Mouse (Mus musculus) embryonic facial prominence, embryonic 12.5 days (tissue): Measurements from ENCODE around the gene Sphkap. TPM values are rescaled to one million over a fixed set of nuclear protein-coding genes. Genes with fewer than 3 reads are reported as not detected.
A peak's percentile ranks its signal among the peaks of the same experiment; 100 is the strongest.

Experiments
- ATAC-seq: fragments of 200-750 bp; cut with Nextera tagmentation; 2 replicates; pipeline ENCODE4 v1.8.0; 2017; ENCODE audit not compliant: insufficient number of reproducible peaks, insufficient read depth, low FRiP score, low TSS enrichment
- H3K27ac ChIP-seq: fragments of 300-500 bp; sonication (generic); 2 replicates; pipeline ENCODE4 v1.5.1; 2016; ENCODE audit warnings: mild to moderate bottlenecking
- H3K27me3 ChIP-seq: fragments of 300-500 bp; sonication (generic); 2 replicates; pipeline ENCODE4 v1.6.1; 2016; ENCODE audit warnings: mild to moderate bottlenecking, moderate library complexity
- H3K36me3 ChIP-seq: fragments of 300-500 bp; sonication (generic); 2 replicates; pipeline ENCODE4 v1.6.1; 2016; ENCODE audit warnings: mild to moderate bottlenecking
- H3K4me1 ChIP-seq: fragments of 300-500 bp; sonication (generic); 2 replicates; pipeline ENCODE4 v1.6.1; 2016
- H3K4me2 ChIP-seq: fragments of 300-500 bp; sonication (generic); replicated peaks from 2 replicates; pipeline ENCODE4 v1.6.1; 2016; ENCODE audit warnings: mild to moderate bottlenecking, moderate library complexity
- H3K4me3 ChIP-seq: fragments of 300-500 bp; sonication (generic); 2 replicates; pipeline ENCODE4 v1.5.1; 2016; ENCODE audit warnings: mild to moderate bottlenecking
- H3K9ac ChIP-seq: fragments of 300-500 bp; sonication (generic); 2 replicates; pipeline ENCODE4 v1.6.1; 2016; ENCODE audit warnings: mild to moderate bottlenecking, moderate library complexity
- H3K9me3 ChIP-seq: fragments of 300-500 bp; sonication (generic); 2 replicates; pipeline ENCODE4 v1.6.1; 2016; ENCODE audit warnings: mild to moderate bottlenecking, moderate library complexity
- WGBS: fragments of 180-500 bp; shearing (Covaris S2); methylation state at CpG from one replicate; pipeline ENCODE4 v1.1.7; 2016; 5-methylcytosine and 5-hydroxymethylcytosine counted together
- polyA plus RNA-seq: library from polyadenylated mRNA; unstranded; fragments of >200 nt; fragmentation: Nextera tagmentation; extraction: Ambion mirVana; gene quantifications from 2 replicates; pipeline ENCODE4 v1.2.1, GENCODE M21; 2016

Gene Sphkap
- 1.1 and 1.3 TPM in 2 replicates for polyA plus RNA-seq

DNA sequence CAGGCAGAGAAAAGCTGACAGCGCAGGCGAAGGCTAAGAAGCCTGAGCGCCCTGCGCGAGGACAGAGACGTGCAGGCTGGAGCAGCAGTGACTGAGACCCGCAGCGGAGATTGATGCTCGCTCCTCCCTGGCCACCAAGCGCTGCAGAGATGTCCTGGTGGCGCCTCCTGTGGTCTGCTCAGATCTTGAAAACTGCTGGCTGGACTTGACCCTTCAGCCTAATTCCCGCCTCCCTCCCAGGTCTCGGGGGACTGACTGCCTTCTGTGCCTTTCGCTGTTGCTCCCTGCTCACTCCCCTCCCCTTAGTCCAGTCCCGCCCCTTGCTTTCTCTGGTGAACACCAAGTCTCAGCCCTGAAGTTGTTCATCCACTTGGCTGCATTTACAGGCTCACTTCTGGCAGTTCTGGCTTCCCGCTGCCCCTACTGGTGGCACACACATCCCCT is at the start of gene Sphkap:
Gene Sphkap, minus strand, starts transcription at position 180 of the 444 bp plus-strand sequence.
- Histone ChIP-seq H3K4me2 (peak within 1 kb of the TSS; percentile 83), H3K27me3 (peaks cover 7% of the 10 kb centered on the region; the same call in 1 of the 2 replicates), H3K4me1 (0 out of 2 replicates have a peak, but pooled peaks cover 8% of the 10 kb centered on the region), H3K9ac (peak within 1 kb of the TSS; percentile 37; the same call in 1 of the 2 replicates), H3K36me3 (no peaks in the 10 kb centered on the region), H3K4me3 (peak within 1 kb of the TSS; percentile 42), H3K9me3 (no peaks in the 10 kb centered on the region), H3K27ac (no peak within 1 kb of the TSS)
- 1% methylated on average over 15 of the region's 16 CpGs for WGBS
- ATAC-seq: peak; percentile 81

DNA sequence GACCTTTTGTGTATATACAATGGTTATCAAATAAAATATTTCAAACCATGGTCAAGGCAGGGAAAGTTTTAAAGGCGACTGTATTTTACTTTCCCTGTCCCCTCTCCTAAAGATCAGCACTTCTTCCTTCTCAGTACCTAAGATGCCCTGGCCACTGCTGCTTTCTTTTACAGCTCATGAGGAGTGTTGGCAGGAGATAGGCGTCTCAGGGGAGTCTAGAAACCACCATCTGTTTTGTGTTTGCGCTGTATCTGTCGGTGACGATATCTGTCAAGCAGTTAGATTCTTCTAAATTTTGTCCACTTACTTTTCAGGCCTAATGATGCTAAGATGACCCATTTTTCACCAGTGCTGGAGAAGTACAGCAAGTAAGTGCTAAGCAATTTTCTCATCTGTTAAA is 43.3 kb upstream of the Sphkap start:
- H3K27me3 ChIP-seq: no peaks in the 10 kb centered on the region
- WGBS: 57% methylated on average over 5 of the region's 5 CpGs
- H3K27ac ChIP-seq: no peak overlapping the region
- H3K9ac ChIP-seq: no peak overlapping the region
- no peaks in the 10 kb centered on the region for H3K9me3 ChIP-seq
- ATAC-seq: no peak
- H3K36me3 ChIP-seq: no peaks in the 10 kb centered on the region
- no peaks in the 10 kb centered on the region for H3K4me1 ChIP-seq
- no peak overlapping the region for H3K4me3 ChIP-seq
- H3K4me2 ChIP-seq: no peak overlapping the region

GRCm38 (mm10) chr1:83440422-83440821 is 32.4 kb upstream of the Sphkap start:
- Histone ChIP-seq H3K27ac (no peak overlapping the region), H3K4me3 (no peak overlapping the region), H3K9ac (no peak overlapping the region), H3K4me2 (no peak overlapping the region), H3K4me1 (no peaks in the 10 kb centered on the region), H3K27me3 (no peaks in the 10 kb centered on the region), H3K9me3 (no peaks in the 10 kb centered on the region), H3K36me3 (no peaks in the 10 kb centered on the region)
- no peak for ATAC-seq
- WGBS: 96% methylated on average over 2 of the region's 2 CpGs

GRCm38 (mm10) chr1:83433932-83434331 is 25.9 kb upstream of the Sphkap start:
- H3K4me3 ChIP-seq: no peak overlapping the region
- no peak overlapping the region for H3K9ac ChIP-seq
- no peaks in the 10 kb centered on the region for H3K9me3 ChIP-seq
- no peak for ATAC-seq
- no peaks in the 10 kb centered on the region for H3K27me3 ChIP-seq
- H3K27ac ChIP-seq: no peak overlapping the region
- no peak overlapping the region for H3K4me2 ChIP-seq
- no peaks in the 10 kb centered on the region for H3K36me3 ChIP-seq
- WGBS: 91% methylated on average over 3 of the region's 3 CpGs
- H3K4me1 ChIP-seq: no peaks in the 10 kb centered on the region

DNA sequence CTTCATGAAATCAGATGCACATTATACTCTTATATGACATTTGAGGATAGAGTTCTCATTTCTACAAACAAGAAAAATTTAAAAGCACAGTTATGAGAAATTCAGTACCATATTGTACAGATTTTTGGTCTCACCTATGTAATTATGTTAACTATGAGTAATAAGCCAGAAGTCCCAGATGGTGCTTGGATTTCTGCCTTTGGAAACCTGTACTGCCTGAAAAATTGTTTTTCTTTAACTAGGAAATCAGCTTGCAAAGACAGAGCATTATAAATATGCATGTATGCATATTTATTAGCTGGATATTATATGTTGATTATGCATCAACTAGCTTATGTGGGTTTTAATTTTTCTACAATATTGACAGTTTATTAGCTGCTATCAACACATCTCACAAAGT is 21.9 kb upstream of the Sphkap start:
- no peak overlapping the region for H3K27ac ChIP-seq
- H3K4me3 ChIP-seq: no peak overlapping the region
- no peak for ATAC-seq
- no peaks in the 10 kb centered on the region for H3K36me3 ChIP-seq
- H3K4me2 ChIP-seq: no peak overlapping the region
- no peaks in the 10 kb centered on the region for H3K27me3 ChIP-seq
- H3K9ac ChIP-seq: no peak overlapping the region
- H3K9me3 ChIP-seq: no peaks in the 10 kb centered on the region
- H3K4me1 ChIP-seq: no peaks in the 10 kb centered on the region

- 3% methylated on average over 11 of the region's 11 CpGs for WGBS
- peak overlapping the region; percentile 42 for H3K4me3 ChIP-seq
Measured at GRCm38 (mm10) chr1:83407616-83408015, 384 bp downstream of the Sphkap start.

GRCm38 (mm10) chr1:83406882-83407549 is 984 bp downstream of the Sphkap start:
- H3K4me2 ChIP-seq: peak overlapping the region; percentile 83
- H3K9ac ChIP-seq: no peak overlapping the region
- H3K27ac ChIP-seq: no peak overlapping the region
- 11% methylated on average over 8 of the region's 8 CpGs for WGBS
- H3K27me3 ChIP-seq: peaks cover 7% of the 10 kb centered on the region; the same call in 1 of the 2 replicates
- H3K4me3 ChIP-seq: peak overlapping the region; percentile 42
- H3K4me1 ChIP-seq: 0 out of 2 replicates have a peak, but pooled peaks cover 8% of the 10 kb centered on the region
- no peak for ATAC-seq
- no peaks in the 10 kb centered on the region for H3K9me3 ChIP-seq
- no peaks in the 10 kb centered on the region for H3K36me3 ChIP-seq

More at GRCm38 (mm10) chr1:83407616-83408015, 384 bp downstream of the Sphkap start:
- H3K9ac ChIP-seq: peak overlapping the region; percentile 37; the same call in 1 of the 2 replicates
- peak overlapping the region; percentile 83 for H3K4me2 ChIP-seq
- no peaks in the 10 kb centered on the region for H3K9me3 ChIP-seq
- no peak overlapping the region for H3K27ac ChIP-seq
- H3K27me3 ChIP-seq: peaks cover 7% of the 10 kb centered on the region; the same call in 1 of the 2 replicates
- no peaks in the 10 kb centered on the region for H3K36me3 ChIP-seq
- H3K4me1 ChIP-seq: 0 out of 2 replicates have a peak, but pooled peaks cover 8% of the 10 kb centered on the region
- ATAC-seq: no peak

- Histone ChIP-seq H3K9ac (no peak overlapping the region), H3K4me1 (no peaks in the 10 kb centered on the region), H3K4me3 (no peak overlapping the region), H3K9me3 (no peaks in the 10 kb centered on the region), H3K36me3 (no peaks in the 10 kb centered on the region), H3K4me2 (no peak overlapping the region), H3K27ac (no peak overlapping the region), H3K27me3 (no peaks in the 10 kb centered on the region)
- WGBS: 83% methylated on average over 1 of the region's 1 CpGs
- ATAC-seq: no peak
Measured at GRCm38 (mm10) chr1:83401079-83401478, 6.9 kb downstream of the Sphkap start.

DNA sequence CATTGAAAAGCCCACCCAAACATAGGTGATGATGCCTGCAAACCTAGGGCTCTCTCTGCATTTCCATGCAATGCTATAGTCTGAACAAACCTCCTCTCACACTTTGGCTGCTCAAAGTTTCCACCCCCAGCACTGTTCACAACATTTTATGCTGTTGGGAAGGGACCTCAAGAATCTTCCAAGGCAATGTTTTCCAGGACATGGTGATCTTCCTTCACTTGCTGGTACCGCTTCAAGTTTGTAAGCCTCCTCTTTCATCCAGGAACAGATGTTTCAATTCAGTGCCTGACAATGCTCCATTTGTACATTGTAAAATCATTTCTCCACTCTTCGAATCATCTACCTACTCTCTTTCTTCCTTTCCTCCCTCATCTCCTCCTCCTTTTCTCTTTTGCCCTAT is 11.7 kb downstream of the Sphkap start:
- no peaks in the 10 kb centered on the region for H3K9me3 ChIP-seq
- H3K4me1 ChIP-seq: no peaks in the 10 kb centered on the region
- ATAC-seq: no peak
- H3K4me3 ChIP-seq: no peak overlapping the region
- H3K27ac ChIP-seq: no peak overlapping the region
- no peak overlapping the region for H3K4me2 ChIP-seq
- no peaks in the 10 kb centered on the region for H3K27me3 ChIP-seq
- no peaks in the 10 kb centered on the region for H3K36me3 ChIP-seq
- 87% methylated on average over 2 of the region's 2 CpGs for WGBS
- no peak overlapping the region for H3K9ac ChIP-seq

DNA sequence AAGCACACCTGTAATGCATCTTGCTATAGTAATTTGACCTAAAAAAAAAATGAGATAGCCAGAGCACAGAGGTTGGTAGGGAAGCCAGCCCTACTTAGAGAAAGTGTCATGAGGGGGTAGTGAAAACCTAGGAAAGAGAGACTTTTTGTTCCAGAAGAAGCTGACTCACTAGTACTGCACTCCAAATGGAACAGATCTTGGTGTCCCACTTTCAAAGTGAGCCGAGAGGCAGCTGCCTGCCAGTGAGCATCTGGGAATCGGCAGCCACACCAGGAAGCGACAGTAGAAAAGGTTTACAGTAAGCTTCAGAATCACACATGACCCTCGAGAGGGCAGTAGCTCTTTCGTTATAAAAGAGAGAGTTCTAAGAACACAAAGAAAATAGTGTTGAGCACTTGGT is 12.4 kb downstream of the Sphkap start:
- 74% methylated on average over 5 of the region's 5 CpGs for WGBS
- Histone ChIP-seq H3K4me3 (no peak overlapping the region), H3K4me2 (no peak overlapping the region), H3K9ac (no peak overlapping the region), H3K9me3 (no peaks in the 10 kb centered on the region), H3K27me3 (no peaks in the 10 kb centered on the region), H3K4me1 (no peaks in the 10 kb centered on the region), H3K27ac (no peak overlapping the region), H3K36me3 (no peaks in the 10 kb centered on the region)
- ATAC-seq: no peak

DNA sequence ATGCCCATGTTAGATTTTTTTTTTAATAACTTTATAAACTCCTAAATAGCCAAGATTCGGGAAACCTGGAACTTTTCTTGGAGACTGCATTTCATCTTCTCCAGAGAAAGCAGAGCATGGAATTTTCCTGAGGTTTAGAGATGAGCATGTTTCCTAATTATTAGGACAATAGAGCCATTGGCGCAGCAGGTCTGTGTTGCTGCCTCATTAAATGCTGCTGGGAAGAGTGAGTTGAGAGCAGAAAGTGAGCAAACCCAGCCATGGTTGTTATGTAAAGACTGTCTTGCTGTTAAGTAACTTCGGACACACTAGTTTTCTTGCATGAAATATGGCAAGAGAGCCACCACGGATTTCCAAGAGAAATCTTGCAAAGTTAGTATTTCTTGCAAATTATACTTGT is 18.6 kb downstream of the Sphkap start:
- Histone ChIP-seq H3K27me3 (no peaks in the 10 kb centered on the region), H3K27ac (no peak overlapping the region), H3K9me3 (no peaks in the 10 kb centered on the region), H3K4me2 (no peak overlapping the region), H3K36me3 (no peaks in the 10 kb centered on the region), H3K9ac (no peak overlapping the region), H3K4me3 (no peak overlapping the region), H3K4me1 (no peaks in the 10 kb centered on the region)
- 77% methylated on average over 4 of the region's 4 CpGs for WGBS
- no peak for ATAC-seq

GRCm38 (mm10) chr1:83377404-83377803 is 30.6 kb downstream of the Sphkap start:
- WGBS: 73% methylated on average over 1 of the region's 1 CpGs
- H3K4me1 ChIP-seq: no peaks in the 10 kb centered on the region
- ATAC-seq: no peak

More at GRCm38 (mm10) chr1:83377404-83377803, 30.6 kb downstream of the Sphkap start:
- Histone ChIP-seq H3K9ac (no peak overlapping the region), H3K4me3 (no peak overlapping the region), H3K27ac (no peak overlapping the region), H3K27me3 (no peaks in the 10 kb centered on the region), H3K36me3 (no peaks in the 10 kb centered on the region), H3K9me3 (no peaks in the 10 kb centered on the region), H3K4me2 (no peak overlapping the region)
